Mouse (Mus musculus) bone marrow, adult 2 months (tissue): ENCODE results near the gene Tom1.

Source experiments
- CTCF ChIP-seq: fragments of 200-500 bp; IDR thresholded peaks from 2 replicates; pipeline ENCODE4 v1.5.1; 2011; ENCODE audit warnings: low read length, control low read depth; ENCODE audit not compliant: control insufficient read depth, insufficient read depth
- POLR2A ChIP-seq: fragments of 200-500 bp; IDR thresholded peaks from 2 replicates; pipeline ENCODE4 v1.6.1; 2011; ENCODE audit warnings: low read depth, mild to moderate bottlenecking, control low read depth, low read length, borderline replicate concordance; ENCODE audit not compliant: control insufficient read depth

DNA sequence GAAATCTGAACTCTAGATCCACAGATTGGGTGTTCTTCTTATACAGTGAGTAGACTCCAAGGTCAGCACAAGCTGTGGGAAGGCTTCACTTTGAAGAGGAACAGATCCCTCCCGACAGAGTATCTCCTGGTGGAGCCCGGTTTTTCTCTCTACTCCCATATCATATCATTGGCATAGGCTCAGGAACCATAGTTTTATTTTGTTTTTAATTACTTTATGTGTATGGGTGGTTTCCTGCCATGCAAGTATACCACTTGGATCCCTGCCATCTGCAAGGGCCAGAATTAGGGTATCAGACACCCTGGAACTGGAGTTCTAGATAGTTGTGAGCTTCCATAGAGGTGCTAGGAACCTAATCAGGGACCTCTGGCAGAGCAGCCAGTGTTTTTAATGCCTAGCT, 24.7 kb upstream of the Tom1 start:
- TF ChIP-seq POLR2A (no peak), CTCF (no peak)
